8 mouse cellular contexts compared by ENCODE assay signal in the genomic region with DNA sequence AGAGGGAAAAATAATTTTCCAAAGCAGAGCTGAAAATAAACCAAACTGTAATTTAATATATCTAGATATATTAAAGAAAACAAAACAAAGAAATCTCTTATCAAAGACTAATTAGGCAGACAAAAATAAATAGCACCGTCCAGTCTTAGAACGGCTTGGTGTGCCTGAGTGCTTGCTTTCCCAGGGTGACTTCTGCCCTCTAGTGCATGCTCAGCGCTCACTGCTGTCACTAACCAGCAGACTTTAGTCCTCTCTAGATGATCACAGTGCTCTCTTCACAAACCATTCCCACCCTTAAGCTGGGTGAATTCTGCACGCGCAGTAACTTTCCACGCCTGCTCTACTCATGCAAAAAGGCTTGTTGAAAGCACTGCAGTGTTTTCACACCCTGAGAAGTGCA. TPM values are rescaled to one million over a fixed set of nuclear protein-coding genes. Genes with fewer than 3 reads are reported as not detected.
DNase-seq lines count a peak whose midpoint lies in the region; ATAC-seq and TF ChIP-seq lines count a peak whose summit lies in the region.

No protein-coding gene starts in this region.

- H3K4me1 ChIP-seq in midbrain, embryonic 11.5 days (ENCODE audit: control insufficient read depth, insufficient read depth, low read length), result no peaks in the 10 kb centered on the region
- no peaks in the 10 kb centered on the region for H3K4me1 ChIP-seq in midbrain, embryonic 13.5 days (replicated peaks)
- H3K4me1 ChIP-seq in lung, postnatal 0 days (ENCODE audit: insufficient read depth, low read depth, low read length), result no peaks in the 10 kb centered on the region

- H3K36me3 ChIP-seq in midbrain, embryonic 11.5 days (ENCODE audit: control insufficient read depth, insufficient read depth, low read length), result peaks cover 6% of the 10 kb centered on the region; the same call in 1 of the 2 replicates
- H3K36me3 ChIP-seq in midbrain, embryonic 13.5 days, result peaks cover 65% of the 10 kb centered on the region
- peaks cover 7% of the 10 kb centered on the region; the same call in 1 of the 2 replicates for H3K36me3 ChIP-seq in lung, postnatal 0 days (ENCODE audit: insufficient read depth, low read length)

- H3K9ac ChIP-seq in midbrain, embryonic 11.5 days (ENCODE audit: low read length), result no peak overlapping the region
- no peak overlapping the region for H3K9ac ChIP-seq in midbrain, embryonic 13.5 days (replicated peaks)
- no peak overlapping the region for H3K9ac ChIP-seq in lung, postnatal 0 days (replicated peaks; ENCODE audit: low read depth)

- H3K4me2 ChIP-seq in midbrain, embryonic 11.5 days, result no peak overlapping the region
- no peak overlapping the region for H3K4me2 ChIP-seq in midbrain, embryonic 13.5 days (replicated peaks)
- no peak overlapping the region for H3K4me2 ChIP-seq in lung, postnatal 0 days (replicated peaks; ENCODE audit: low read depth, low read length)

- H3K4me3 ChIP-seq in midbrain, embryonic 11.5 days (ENCODE audit: low read depth, low read length), result no peak overlapping the region
- H3K4me3 ChIP-seq in midbrain, embryonic 13.5 days (replicated peaks), result no peak overlapping the region
- H3K4me3 ChIP-seq in lung, postnatal 0 days (ENCODE audit: low read depth, low read length), result no peak overlapping the region

- WGBS in midbrain, embryonic 11.5 days, result 74% methylated on average over 6 of the region's 6 CpGs
- WGBS in midbrain, embryonic 13.5 days, result 69% methylated on average over 6 of the region's 6 CpGs
- 55% methylated on average over 6 of the region's 6 CpGs for WGBS in lung, postnatal 0 days

- no peak for ATAC-seq in midbrain, embryonic 11.5 days (ENCODE audit: low FRiP score)
- ATAC-seq in midbrain, embryonic 13.5 days, result no peak
- 0 out of 2 replicates have a peak, but pooled peaks have one; percentile 51 for ATAC-seq in lung, postnatal 0 days
- no peak for ATAC-seq in granulocyte monocyte progenitor cell, adult 5-6 weeks (replicated peaks; ENCODE audit: poor library complexity, severe bottlenecking)

- TF ChIP-seq EP300 in lung, postnatal 0 days (IDR thresholded peaks at IDR 0.05), result no peak

- peak; percentile 30 for DNase-seq in embryo, embryonic 11 days
- DNase-seq in embryo, embryonic 9.5 days (ENCODE audit: extremely low spot score), result no peak
- DNase-seq in midbrain, embryonic 11.5 days (ENCODE audit: low spot score, missing footprints), result peak; percentile 83
- DNase-seq in cerebellum, adult 8-10 months, result peak; percentile 20
- DNase-seq in lung, postnatal 0 days (ENCODE audit: low spot score), result peak; percentile 68
- no peak for DNase-seq in layer of hippocampus, adult 18-20 months (ENCODE audit: low spot score in 2 of 2)

- no peak overlapping the region for H3K27ac ChIP-seq in midbrain, embryonic 11.5 days (ENCODE audit: low read depth, low read length)
- no peak overlapping the region for H3K27ac ChIP-seq in midbrain, embryonic 13.5 days
- no peak overlapping the region for H3K27ac ChIP-seq in lung, postnatal 0 days (ENCODE audit: low read length)

- H3K27me3 ChIP-seq in midbrain, embryonic 11.5 days (ENCODE audit: control insufficient read depth, insufficient read depth, low read length), result no peaks in the 10 kb centered on the region
- H3K27me3 ChIP-seq in midbrain, embryonic 13.5 days, result no peaks in the 10 kb centered on the region
- H3K27me3 ChIP-seq in lung, postnatal 0 days (replicated peaks; ENCODE audit: insufficient read depth, low read length), result no peaks in the 10 kb centered on the region

- no peaks in the 10 kb centered on the region for H3K9me3 ChIP-seq in midbrain, embryonic 11.5 days (ENCODE audit: control insufficient read depth, low read length)
- H3K9me3 ChIP-seq in midbrain, embryonic 13.5 days, result no peaks in the 10 kb centered on the region
- H3K9me3 ChIP-seq in lung, postnatal 0 days (ENCODE audit: low read length), result no peaks in the 10 kb centered on the region

- peak; percentile 78 for TF ChIP-seq CTCF in lung, postnatal 0 days (IDR thresholded peaks at IDR 0.05)

RNA-seq across cellular contexts. Expression of a gene that starts 28.9 kb away (rescaled TPM):
- 209 and 223 TPM in 2 replicates for polyA plus RNA-seq in midbrain, embryonic 11.5 days (2014; fragmentation: Nextera tagmentation; extraction: Ambion mirVana)
- polyA plus RNA-seq in midbrain, embryonic 13.5 days (2015; fragmentation: Nextera tagmentation; extraction: Ambion mirVana), result 193 and 196 TPM in 2 replicates
- polyA plus RNA-seq in lung, postnatal 0 days (2015; fragmentation: Nextera tagmentation; extraction: Ambion mirVana), result 93.9 and 102 TPM in 2 replicates
- total RNA-seq in granulocyte monocyte progenitor cell, adult 5-6 weeks (2014; fragmentation: Nextera tagmentation), result 92.7 and 94.8 TPM in 2 replicates
- total RNA-seq in granulocyte monocyte progenitor cell, adult 5-6 weeks (2017), result 217 and 238 TPM in 2 replicates
- 10 to 100 TPM; 79.3 to 82.7 TPM for total RNA-seq in layer of hippocampus, adult 18-20 months (2021)

RNA-seq across cellular contexts. Expression of a gene that starts 51.3 kb away (rescaled TPM):
- 6.8 and 7.2 TPM in 2 replicates for polyA plus RNA-seq in midbrain, embryonic 11.5 days (2014; fragmentation: Nextera tagmentation; extraction: Ambion mirVana)
- 5.3 and 5.4 TPM in 2 replicates for polyA plus RNA-seq in midbrain, embryonic 13.5 days (2015; fragmentation: Nextera tagmentation; extraction: Ambion mirVana)
- polyA plus RNA-seq in lung, postnatal 0 days (2015; fragmentation: Nextera tagmentation; extraction: Ambion mirVana), result 10.5 and 11.3 TPM in 2 replicates
- 0.62 and 2.0 TPM in 2 replicates for total RNA-seq in granulocyte monocyte progenitor cell, adult 5-6 weeks (2014; fragmentation: Nextera tagmentation)
- 0.05 and 0.73 TPM in 2 replicates for total RNA-seq in granulocyte monocyte progenitor cell, adult 5-6 weeks (2017)
- total RNA-seq in layer of hippocampus, adult 18-20 months (2021), result 1 to 10 TPM; 4.0 to 4.8 TPM

Comparison
In these comparisons a context has a peak if more than half of its experiments do, and no peak if none do; other contexts are left out.
1. DNase-seq: peak in embryo, embryonic 11 days (single experiment), midbrain, embryonic 11.5 days (single experiment), cerebellum, adult 8-10 months (single experiment) and lung, postnatal 0 days (single experiment); none in embryo, embryonic 9.5 days (single experiment) and layer of hippocampus, adult 18-20 months (0 of 2).